Mouse (Mus musculus): ENCODE measurements around the gene Gle1. TPM values are rescaled to one million over a fixed set of nuclear protein-coding genes. Genes with fewer than 3 reads are reported as not detected.
A peak's percentile ranks its signal among the peaks of the same experiment; 100 is the strongest.

Gene Gle1
- total RNA-seq, 4 experiments from 2014 or later, result 21.4 to 26.2 (median 24.5) TPM

- DNase-seq (ENCODE audit: low spot score), result peak; percentile 43
Observed at GRCm38 (mm10) chr2:29964354-29965249, 29.4 kb downstream of the Gle1 start.

- DNase-seq (ENCODE audit: low spot score), result peak; percentile 94
Observed at GRCm38 (mm10) chr2:29965250-29965843, 30.1 kb downstream of the Gle1 start, which contains the start of gene Sptan1. TSS of gene Sptan1 (plus strand) at chr2:29965560.

GRCm38 (mm10) chr2:29965906-29966305 is 30.7 kb downstream of the Gle1 start:
- peak; percentile 32 for DNase-seq (ENCODE audit: low spot score)

- DNase-seq (ENCODE audit: low spot score), result no peak
Observed at GRCm38 (mm10) chr2:29966826-29967225, 31.6 kb downstream of the Gle1 start.

GRCm38 (mm10) chr2:29967768-29968167 is 32.5 kb downstream of the Gle1 start:
- DNase-seq (ENCODE audit: low spot score), result no peak

- DNase-seq (ENCODE audit: low spot score), result no peak
Observed at GRCm38 (mm10) chr2:29968638-29969037, 33.4 kb downstream of the Gle1 start.

DNA sequence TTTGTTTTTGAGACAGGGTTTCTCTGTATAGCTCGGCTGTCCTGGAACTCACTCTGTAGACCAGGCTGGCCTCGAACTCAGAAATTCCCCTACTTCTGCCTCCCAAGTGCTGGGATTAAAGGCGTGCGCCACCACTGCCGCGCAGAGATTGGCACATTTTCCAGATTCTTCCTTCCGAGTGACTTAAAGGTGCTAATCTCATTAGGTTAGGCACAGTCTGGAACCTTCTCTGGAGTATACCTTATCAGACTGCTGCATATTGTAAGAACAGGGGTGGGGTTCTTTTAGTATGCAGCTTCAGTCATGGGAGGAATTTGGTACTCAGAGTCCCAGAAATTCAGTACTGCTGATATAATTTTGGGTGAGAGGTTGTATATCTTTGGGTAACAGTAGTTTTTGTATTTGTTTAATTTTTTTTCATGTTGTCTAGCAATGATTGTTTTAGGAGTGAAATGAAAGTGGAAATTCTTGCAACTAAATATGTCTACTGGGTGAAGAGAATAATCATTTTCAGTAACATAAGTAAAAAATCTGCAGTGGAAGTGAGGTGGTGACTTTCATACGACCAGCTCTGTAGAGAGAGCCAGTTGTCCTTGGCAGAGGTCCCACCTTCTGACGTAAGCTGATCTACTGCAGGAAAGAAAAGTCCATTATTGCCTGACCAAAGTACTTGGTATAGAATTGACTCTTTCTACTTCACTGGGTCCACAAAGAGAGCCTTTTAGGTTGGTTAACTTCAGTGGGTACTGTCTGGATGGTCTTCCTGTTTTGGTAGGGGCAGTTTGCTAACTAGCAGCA is 36.8 kb downstream of the Gle1 start:
- peak; percentile 85 for DNase-seq (ENCODE audit: low spot score)

GRCm38 (mm10) chr2:29973525-29973924 is 38.3 kb downstream of the Gle1 start:
- DNase-seq (ENCODE audit: low spot score), result no peak

- peak; percentile 46 for DNase-seq (ENCODE audit: low spot score)
Observed at GRCm38 (mm10) chr2:29977307-29977706, 42.1 kb downstream of the Gle1 start.

DNA sequence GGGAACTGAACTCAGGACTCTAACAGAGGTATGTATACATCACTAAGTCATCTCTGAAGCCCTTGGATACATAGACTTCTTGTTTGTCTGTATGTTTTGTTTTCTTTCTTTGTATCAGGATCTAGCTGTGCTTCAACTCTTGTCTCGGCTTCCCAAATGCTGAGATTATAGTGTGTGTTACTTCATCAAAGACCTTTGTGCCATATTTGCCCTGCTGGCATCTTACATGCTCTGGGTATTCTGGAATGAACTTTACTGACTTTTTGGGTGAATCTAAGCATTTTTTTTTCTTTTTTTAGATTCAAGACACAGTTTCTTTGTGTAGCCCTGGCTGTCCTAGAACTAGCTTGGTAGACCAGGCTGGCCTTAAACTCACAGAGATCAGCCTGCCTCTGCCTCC is 45.4 kb downstream of the Gle1 start:
- DNase-seq (ENCODE audit: low spot score), result no peak

GRCm38 (mm10) chr2:29991962-29992361 is 56.7 kb downstream of the Gle1 start:
- no peak for DNase-seq (ENCODE audit: low spot score)

DNA sequence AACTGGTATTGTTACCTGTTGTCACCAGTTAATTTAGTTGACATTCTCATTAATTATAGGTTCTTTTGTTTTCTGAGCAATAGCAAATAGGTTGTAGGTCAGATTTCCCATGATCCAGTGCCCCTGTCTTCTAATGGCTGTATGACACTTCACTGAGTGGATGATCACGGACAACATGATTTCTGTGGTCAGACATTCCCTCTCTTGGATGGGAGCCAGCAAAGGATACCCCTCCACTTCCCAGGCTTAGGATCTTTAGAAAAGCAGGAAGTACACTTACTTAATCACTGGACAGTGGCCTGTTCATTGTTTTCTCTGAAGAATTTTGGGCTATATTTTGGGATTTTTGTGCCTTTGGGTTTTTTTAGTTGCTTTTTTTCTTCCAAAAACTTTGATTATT is 73.9 kb downstream of the Gle1 start:
- no peak for DNase-seq (ENCODE audit: low spot score)

Small RNA genes within 50 kb of the gene (microRNA-seq; reads per million reads assigned to microRNA genes)
- gene Mir6997, result not detected

Other genes starting within 250 kb of the Gle1 start
- gene Gm13420, start 183.7 kb upstream of the Gle1 start, total RNA-seq (2022), result not detected
- gene Gm13547, start 176.1 kb upstream of the Gle1 start, total RNA-seq (2022), result not detected
- gene Coq4, start 147.9 kb upstream of the Gle1 start, total RNA-seq (2022), result 10 to 100 TPM; 18.7 to 26.4 (median 20.8) TPM
- 10 to 100 TPM; 38.6 to 47.6 (median 42.0) TPM for gene Trub2, start 146.9 kb upstream of the Gle1 start, total RNA-seq (2022)
- gene Slc27a4, start 132.8 kb upstream of the Gle1 start, total RNA-seq (2022), result 10 to 100 TPM; 13.4 to 18.7 (median 16.4) TPM
- 10 to 100 TPM; 33.2 to 37.6 (median 37.1) TPM for gene Urm1, start 115.4 kb upstream of the Gle1 start, total RNA-seq (2022)
- gene Cercam, start 66.3 kb upstream of the Gle1 start, total RNA-seq (2022), result 1 to 10 TPM; 2.7 to 3.6 (median 3.1) TPM
- gene Odf2, start 46.2 kb upstream of the Gle1 start, total RNA-seq (2022), result 10 to 100 TPM; 17.0 to 28.1 (median 19.8) TPM
- 100 to 1,000 TPM; 137 to 180 (median 163) TPM for gene Sptan1, start 30.1 kb downstream of the Gle1 start, total RNA-seq (2022)
- 1 to 10 TPM; 6.5 to 9.2 (median 7.8) TPM for gene Wdr34, start 113.5 kb downstream of the Gle1 start, total RNA-seq (2022)
- 100 to 1,000 TPM in 2 of 4 experiments, 10 to 100 TPM in 2; 98.3 to 109 (median 100) TPM for gene Set, start 122.0 kb downstream of the Gle1 start, total RNA-seq (2022)
- gene Pkn3, start 142.3 kb downstream of the Gle1 start, total RNA-seq (2022), result 10 to 100 TPM in 2 of 4 experiments, 1 to 10 TPM in 2; 9.0 to 11.2 (median 10.1) TPM
- gene Zdhhc12, start 158.2 kb downstream of the Gle1 start, total RNA-seq (2022), result 1 to 10 TPM; 2.3 to 4.1 (median 3.6) TPM
- gene Zer1, start 189.2 kb downstream of the Gle1 start, total RNA-seq (2022), result 10 to 100 TPM; 24.9 to 27.6 (median 25.8) TPM
- gene Tbc1d13, start 198.3 kb downstream of the Gle1 start, total RNA-seq (2022), result 10 to 100 TPM; 14.8 to 19.9 (median 17.6) TPM
- 100 to 1,000 TPM in 1 of 4 experiments, 10 to 100 TPM in 3; 93.9 to 101 (median 96.8) TPM for gene Endog, start 236.1 kb downstream of the Gle1 start, total RNA-seq (2022)
- 1 to 10 TPM; 5.3 to 6.3 (median 6.0) TPM for gene Spout1, start 243.0 kb downstream of the Gle1 start, total RNA-seq (2022)

All from heart, adult 8-10 months (tissue).